Mouse (Mus musculus): Measurements from ENCODE around the gene Cyb5r2. TPM values are rescaled to one million over a fixed set of nuclear protein-coding genes. Genes with fewer than 3 reads are reported as not detected.

Gene Cyb5r2
- polyA plus RNA-seq (2012; rRNA removed) = 0.03 TPM in 1 of 2 replicates, not detected in the other

GRCm38 (mm10) chr7:107757308-107758151 is at the start of gene Cyb5r2:
Gene Cyb5r2, minus strand, starts transcription at chr7:107758032.

DNA sequence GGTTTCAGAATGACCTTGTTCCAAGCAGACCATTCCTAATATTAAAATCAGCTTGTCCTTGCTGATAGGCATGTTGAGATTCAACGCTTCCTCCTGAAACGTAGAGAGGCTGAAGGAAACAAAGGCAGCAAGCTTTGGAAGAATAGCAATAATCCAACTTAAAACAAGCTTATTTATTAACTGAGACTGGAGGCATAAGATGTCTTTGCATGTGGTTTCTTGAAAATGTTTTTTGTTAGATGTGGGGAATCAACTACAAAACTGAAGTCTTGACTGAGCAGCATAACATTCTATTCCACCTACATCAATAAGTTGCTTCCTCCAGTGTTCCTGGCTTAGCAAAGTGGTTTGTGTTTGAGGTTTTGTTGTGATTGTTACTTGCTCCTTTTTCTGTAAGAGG is 43.3 kb upstream of the Cyb5r2 start, which contains the start of gene Ovch2:
Gene Ovch2 (minus strand): TSS at position 101 of the 400 bp plus-strand sequence.

Other genes starting within 250 kb of the Cyb5r2 start
- 0.46 and 1.2 TPM in 2 replicates for gene Olfml1, start 190.6 kb downstream of the Cyb5r2 start, polyA plus RNA-seq (2012; rRNA removed)
- 6.3 and 8.4 TPM in 2 replicates for gene Ppfibp2, start 162.8 kb downstream of the Cyb5r2 start, polyA plus RNA-seq (2012; rRNA removed)
- gene 5330417H12Rik, start 132.9 kb downstream of the Cyb5r2 start, polyA plus RNA-seq (2012; rRNA removed) = not detected in 2 replicates
- 0.12 TPM in 1 of 2 replicates, not detected in the other for gene Ovch2, start 43.2 kb upstream of the Cyb5r2 start, polyA plus RNA-seq (2012; rRNA removed)
- gene Olfr467, start 54.2 kb upstream of the Cyb5r2 start, polyA plus RNA-seq (2012; rRNA removed) = not detected in 2 replicates
- not detected in 2 replicates for gene Olfr469, start 67.5 kb upstream of the Cyb5r2 start, polyA plus RNA-seq (2012; rRNA removed)
- gene Olfr470, start 89.5 kb upstream of the Cyb5r2 start, polyA plus RNA-seq (2012; rRNA removed) = not detected in 2 replicates
- not detected in 2 replicates for gene Olfr472, start 139.9 kb upstream of the Cyb5r2 start, polyA plus RNA-seq (2012; rRNA removed)
- not detected in 2 replicates for gene Olfr473, start 172.4 kb upstream of the Cyb5r2 start, polyA plus RNA-seq (2012; rRNA removed)
- gene Olfr474, start 196.6 kb upstream of the Cyb5r2 start, polyA plus RNA-seq (2012; rRNA removed) = not detected in 2 replicates
- gene Olfr476, start 206.8 kb upstream of the Cyb5r2 start, polyA plus RNA-seq (2012; rRNA removed) = not detected in 2 replicates
- not detected in 2 replicates for gene Olfr477, start 228.7 kb upstream of the Cyb5r2 start, polyA plus RNA-seq (2012; rRNA removed)

Measured in stomach, adult 2 months (tissue).